Mouse (Mus musculus) hindbrain, embryonic 10.5 days (tissue): ENCODE data around the gene Gm37240. TPM values are rescaled to one million over a fixed set of nuclear protein-coding genes. Genes with fewer than 3 reads are reported as not detected.

ENCODE experiments used
- DNase-seq: peaks from one replicate; pipeline ENCODE4 v3.0.0-alpha.2; 2017; ENCODE audit warnings: low spot score
- H3K27ac ChIP-seq: fragments of 300-500 bp; sonication (generic); 2 replicates; pipeline ENCODE4 v1.5.1; 2016; ENCODE audit warnings: mild to moderate bottlenecking, moderate library complexity
- H3K27me3 ChIP-seq: fragments of 300-500 bp; sonication (generic); 2 replicates; pipeline ENCODE4 v1.6.1; 2016; ENCODE audit warnings: mild to moderate bottlenecking; ENCODE audit not compliant: poor library complexity, insufficient read depth, severe bottlenecking
- H3K36me3 ChIP-seq: fragments of 300-500 bp; sonication (generic); 2 replicates; pipeline ENCODE4 v1.6.1; 2016; ENCODE audit warnings: mild to moderate bottlenecking, moderate library complexity
- H3K4me1 ChIP-seq: fragments of 300-500 bp; sonication (generic); replicated peaks from 2 replicates; pipeline ENCODE4 v1.6.1; 2016; ENCODE audit warnings: mild to moderate bottlenecking
- H3K4me3 ChIP-seq: fragments of 300-500 bp; sonication (generic); 2 replicates; pipeline ENCODE4 v1.5.1; 2016; ENCODE audit warnings: mild to moderate bottlenecking, moderate library complexity
- H3K9me3 ChIP-seq: fragments of 300-500 bp; sonication (generic); 2 replicates; pipeline ENCODE4 v1.6.1; 2016; ENCODE audit warnings: mild to moderate bottlenecking, moderate library complexity
- WGBS: fragments of 180-500 bp; shearing (Covaris S2); methylation state at CpG from one replicate; pipeline ENCODE4 v1.1.7; 2016; 5-methylcytosine and 5-hydroxymethylcytosine counted together
- polyA plus RNA-seq: library from polyadenylated mRNA; unstranded; fragments of >200 nt; fragmentation: Nextera tagmentation; extraction: Ambion mirVana; gene quantifications from 2 replicates; pipeline ENCODE4 v1.2.1, GENCODE M21; 2016

Gm37240 gene
- polyA plus RNA-seq, 1 experiment from 2014 or later = 1.4 TPM

- H3K27me3 ChIP-seq = no peaks in the 10 kb centered on the region
- 83% methylated on average over 5 of the region's 5 CpGs for WGBS
Measured at GRCm38 (mm10) chr3:85619345-85619744, 268.0 kb downstream of the Gm37240 start.

GRCm38 (mm10) chr3:85618885-85619284 is 268.4 kb downstream of the Gm37240 start:
- Histone ChIP-seq H3K27ac (no peak overlapping the region), H3K4me3 (no peak overlapping the region), H3K4me1 (no peaks in the 10 kb centered on the region), H3K27me3 (no peaks in the 10 kb centered on the region), H3K9me3 (no peaks in the 10 kb centered on the region), H3K36me3 (peaks cover 47% of the 10 kb centered on the region)
- no peak for DNase-seq
- 82% methylated on average over 6 of the region's 6 CpGs for WGBS

More at GRCm38 (mm10) chr3:85619345-85619744, 268.0 kb downstream of the Gm37240 start:
- Histone ChIP-seq H3K36me3 (peaks cover 47% of the 10 kb centered on the region), H3K27ac (no peak overlapping the region), H3K4me1 (no peaks in the 10 kb centered on the region), H3K4me3 (no peak overlapping the region), H3K9me3 (no peaks in the 10 kb centered on the region)
- no peak for DNase-seq

- no peak overlapping the region for H3K27ac ChIP-seq
- no peaks in the 10 kb centered on the region for H3K27me3 ChIP-seq
- H3K4me1 ChIP-seq = no peaks in the 10 kb centered on the region
- 86% methylated on average over 1 of the region's 1 CpGs for WGBS
- no peak overlapping the region for H3K4me3 ChIP-seq
- DNase-seq = no peak
- peaks cover 53% of the 10 kb centered on the region for H3K36me3 ChIP-seq
- no peaks in the 10 kb centered on the region for H3K9me3 ChIP-seq
Measured at GRCm38 (mm10) chr3:85616389-85616788, 270.9 kb downstream of the Gm37240 start.

- H3K36me3 ChIP-seq = peaks cover 10% of the 10 kb centered on the region
- WGBS = 93% methylated on average over 2 of the region's 2 CpGs
- H3K4me1 ChIP-seq = no peaks in the 10 kb centered on the region
- H3K27me3 ChIP-seq = no peaks in the 10 kb centered on the region
- H3K4me3 ChIP-seq = no peak overlapping the region
- no peak for DNase-seq
- H3K27ac ChIP-seq = no peak overlapping the region
- no peaks in the 10 kb centered on the region for H3K9me3 ChIP-seq
Measured at GRCm38 (mm10) chr3:85607753-85608152, 279.6 kb downstream of the Gm37240 start.

GRCm38 (mm10) chr3:85606912-85607311 is 280.4 kb downstream of the Gm37240 start:
- Histone ChIP-seq H3K27me3 (no peaks in the 10 kb centered on the region), H3K36me3 (peaks cover 9% of the 10 kb centered on the region), H3K4me1 (peaks cover 4% of the 10 kb centered on the region), H3K4me3 (no peak overlapping the region), H3K27ac (no peak overlapping the region), H3K9me3 (no peaks in the 10 kb centered on the region)
- DNase-seq = no peak
- 90% methylated on average over 3 of the region's 3 CpGs for WGBS

- DNase-seq = no peak
- Histone ChIP-seq H3K27me3 (no peaks in the 10 kb centered on the region), H3K9me3 (no peaks in the 10 kb centered on the region), H3K4me1 (peaks cover 11% of the 10 kb centered on the region), H3K36me3 (peaks cover 2% of the 10 kb centered on the region; the same call in 1 of the 2 replicates), H3K4me3 (no peak overlapping the region), H3K27ac (no peak overlapping the region)
- 94% methylated on average over 1 of the region's 1 CpGs for WGBS
Measured at GRCm38 (mm10) chr3:85603811-85604210, 283.5 kb downstream of the Gm37240 start.

- 54% methylated on average over 3 of the region's 3 CpGs for WGBS
- peaks cover 2% of the 10 kb centered on the region; the same call in 1 of the 2 replicates for H3K36me3 ChIP-seq
- peak; percentile 28 for DNase-seq
- no peak overlapping the region for H3K4me3 ChIP-seq
- H3K27ac ChIP-seq = peak overlapping the region; percentile 53; the same call in 1 of the 2 replicates
- no peaks in the 10 kb centered on the region for H3K9me3 ChIP-seq
- H3K27me3 ChIP-seq = no peaks in the 10 kb centered on the region
- peaks cover 11% of the 10 kb centered on the region for H3K4me1 ChIP-seq
Measured at GRCm38 (mm10) chr3:85601841-85602305, 285.4 kb downstream of the Gm37240 start.

- Histone ChIP-seq H3K27ac (no peak overlapping the region), H3K4me3 (no peak overlapping the region), H3K4me1 (peaks cover 11% of the 10 kb centered on the region), H3K36me3 (no peaks in the 10 kb centered on the region), H3K9me3 (no peaks in the 10 kb centered on the region), H3K27me3 (no peaks in the 10 kb centered on the region)
- 89% methylated on average over 3 of the region's 3 CpGs for WGBS
- DNase-seq = no peak
Measured at GRCm38 (mm10) chr3:85599526-85599925, 287.8 kb downstream of the Gm37240 start.

GRCm38 (mm10) chr3:85594452-85594851 is 292.9 kb downstream of the Gm37240 start:
- Histone ChIP-seq H3K4me3 (no peak overlapping the region), H3K4me1 (no peaks in the 10 kb centered on the region), H3K27ac (no peak overlapping the region), H3K27me3 (no peaks in the 10 kb centered on the region), H3K9me3 (no peaks in the 10 kb centered on the region), H3K36me3 (no peaks in the 10 kb centered on the region)
- WGBS = 72% methylated on average over 3 of the region's 3 CpGs
- no peak for DNase-seq

- WGBS = 91% methylated on average over 5 of the region's 5 CpGs
- Histone ChIP-seq H3K4me3 (no peak overlapping the region), H3K9me3 (no peaks in the 10 kb centered on the region), H3K27ac (no peak overlapping the region), H3K4me1 (no peaks in the 10 kb centered on the region), H3K36me3 (no peaks in the 10 kb centered on the region), H3K27me3 (no peaks in the 10 kb centered on the region)
- DNase-seq = no peak
Measured at GRCm38 (mm10) chr3:85592640-85593252, 294.6 kb downstream of the Gm37240 start.

- no peak overlapping the region for H3K4me3 ChIP-seq
- H3K4me1 ChIP-seq = no peaks in the 10 kb centered on the region
- no peaks in the 10 kb centered on the region for H3K27me3 ChIP-seq
- 84% methylated on average over 4 of the region's 4 CpGs for WGBS
- DNase-seq = no peak
- no peaks in the 10 kb centered on the region for H3K36me3 ChIP-seq
- no peak overlapping the region for H3K27ac ChIP-seq
- H3K9me3 ChIP-seq = no peaks in the 10 kb centered on the region
Measured at GRCm38 (mm10) chr3:85592067-85592466, 295.3 kb downstream of the Gm37240 start.

GRCm38 (mm10) chr3:85590090-85590754 is 297.1 kb downstream of the Gm37240 start:
- no peak overlapping the region for H3K27ac ChIP-seq
- no peaks in the 10 kb centered on the region for H3K36me3 ChIP-seq
- H3K4me1 ChIP-seq = no peaks in the 10 kb centered on the region
- H3K27me3 ChIP-seq = no peaks in the 10 kb centered on the region
- no peaks in the 10 kb centered on the region for H3K9me3 ChIP-seq
- H3K4me3 ChIP-seq = no peak overlapping the region
- DNase-seq = no peak
- 90% methylated on average over 3 of the region's 3 CpGs for WGBS

GRCm38 (mm10) chr3:85588701-85589100 is 298.6 kb downstream of the Gm37240 start:
- Histone ChIP-seq H3K27ac (no peak overlapping the region), H3K36me3 (no peaks in the 10 kb centered on the region), H3K27me3 (no peaks in the 10 kb centered on the region), H3K4me1 (no peaks in the 10 kb centered on the region), H3K4me3 (no peak overlapping the region), H3K9me3 (no peaks in the 10 kb centered on the region)
- 70% methylated on average over 2 of the region's 2 CpGs for WGBS
- DNase-seq = no peak
